Mouse (Mus musculus) bone marrow macrophage, adult 2 months (primary cell): ENCODE data around the gene Arhgef3.

Experiments used
- CTCF ChIP-seq: IDR thresholded peaks from 2 replicates; pipeline ENCODE4 v1.5.1; 2012; ENCODE audit warnings: low read depth, mild to moderate bottlenecking, low read length, moderate library complexity
- POLR2A ChIP-seq: IDR thresholded peaks from 2 replicates; pipeline ENCODE4 v1.6.1; 2012; ENCODE audit warnings: mild to moderate bottlenecking, low read depth, low read length, borderline replicate concordance

- no peak for TF ChIP-seq POLR2A
- TF ChIP-seq CTCF: no peak
Observed at GRCm38 (mm10) chr14:27230262-27231022, 115.7 kb downstream of the Arhgef3 start.
